31 mouse cellular contexts compared by ENCODE assay signal in genomic region chr2:44124683-44125082, GRCm38 (mm10).
DNase-seq lines count a peak whose midpoint lies in the region; ATAC-seq and TF ChIP-seq lines count a peak whose summit lies in the region.
"Had no signal": no experiment of that assay in that cellular context is flagged by ENCODE, and none has a peak within 500 bp of the region (broad histone marks: within the 10 kb centered on the region; RNA-seq: fewer than 3 reads in every experiment).

No protein-coding gene starts in this region.

- H3K27ac ChIP-seq in lung, embryonic 14.5 days (ENCODE audit: low read depth) = peak overlapping the region; percentile 90
- H3K27ac ChIP-seq: embryonic facial prominence, embryonic 13.5 days; heart, adult 2 months; hindbrain, embryonic 14.5 days; kidney, postnatal 0 days; macrophage; midbrain, embryonic 10.5 days; midbrain, embryonic 15.5 days; neural tube, embryonic 15.5 days; stomach, embryonic 15.5 days had no signal

- no peak overlapping the region for H3K4me2 ChIP-seq in lung, embryonic 14.5 days
- H3K4me2 ChIP-seq: embryonic facial prominence, embryonic 13.5 days; heart, embryonic 12.5 days; hindbrain, embryonic 14.5 days; midbrain, embryonic 15.5 days; neural tube, embryonic 15.5 days; stomach, embryonic 15.5 days had no signal

- peaks cover 9% of the 10 kb centered on the region; the same call in 1 of the 2 replicates for H3K4me1 ChIP-seq in lung, embryonic 14.5 days (ENCODE audit: insufficient read depth)
- no peaks in the 10 kb centered on the region for H3K4me1 ChIP-seq in lung, adult 2 months (ENCODE audit: control insufficient read depth, insufficient read depth, low read length)
- H3K4me1 ChIP-seq: heart, embryonic 12.5 days; midbrain, embryonic 10.5 days; midbrain, embryonic 15.5 days; neural tube, embryonic 15.5 days; stomach, embryonic 15.5 days had no signal

- no peaks in the 10 kb centered on the region for H3K36me3 ChIP-seq in lung, embryonic 14.5 days (ENCODE audit: insufficient read depth)
- H3K36me3 ChIP-seq: embryonic facial prominence, embryonic 13.5 days; heart, embryonic 12.5 days; midbrain, embryonic 10.5 days; midbrain, embryonic 15.5 days; neural tube, embryonic 15.5 days; stomach, embryonic 15.5 days had no signal

- TF ChIP-seq POLR2A in lung, adult 2 months (IDR thresholded peaks at IDR 0.05; ENCODE audit: borderline replicate concordance, extremely low read depth, low read depth, low read length) = no peak

- intact Hi-C loops in left cerebral cortex, postnatal 36 days (cut with DNase I) = no loop called here

- peak; percentile 15 for DNase-seq in embryo, embryonic 11 days
- no peak for DNase-seq in embryo, embryonic 9.5 days (ENCODE audit: extremely low spot score)
- no peak for DNase-seq in lung, embryonic 14.5 days
- no peak for DNase-seq in lung, adult 2 months
- peak; percentile 41 for DNase-seq in hindlimb bud, embryonic 11.5 days (ENCODE audit: extremely low spot score, low read depth, low spot score)
- peak; percentile 13 for DNase-seq in mesoderm, embryonic 11.5 days (ENCODE audit: low read depth, low spot score)
- no peak for DNase-seq in left cerebral cortex, postnatal 36 days (ENCODE audit: low spot score in 2 of 2)
- DNase-seq: adrenal gland, adult 2 months; adrenal gland, postnatal 36 days; cerebellum, adult 18-20 months; cerebellum, postnatal 10 days; heart, adult 2 months; heart, postnatal 4 days; kidney, adult 18-20 months; layer of hippocampus, adult 9-11 months; retina, postnatal 1 day; right cerebral cortex, postnatal 14 days; thymus, postnatal 14 days had no signal

- TF ChIP-seq CTCF in lung, embryonic 14.5 days (IDR thresholded peaks at IDR 0.05; ENCODE audit: low read depth) = no peak
- no peak for TF ChIP-seq CTCF in lung, adult 2 months (IDR thresholded peaks at IDR 0.05; ENCODE audit: insufficient read depth, low read length)

- peak; percentile 22; the same call in 1 of the 2 replicates for ATAC-seq in lung, embryonic 14.5 days (ENCODE audit: insufficient read depth)
- ATAC-seq: activated CD4-positive, CD25-positive, alpha-beta regulatory T cell, adult 4 months; forebrain, embryonic 16.5 days; inflammation-experienced regulatory T-cells, adult 6 months; midbrain, embryonic 15.5 days had no signal

- no peaks in the 10 kb centered on the region for H3K27me3 ChIP-seq in lung, embryonic 14.5 days (ENCODE audit: insufficient read depth, low read length)
- H3K27me3 ChIP-seq: CH12.LX; embryonic facial prominence, embryonic 13.5 days; heart, embryonic 12.5 days; midbrain, embryonic 15.5 days; neural tube, embryonic 15.5 days; stomach, embryonic 15.5 days had no signal

- 45% methylated on average over 3 of the region's 3 CpGs for WGBS in lung, embryonic 14.5 days
- 77% methylated on average over 3 of the region's 3 CpGs for WGBS in lung, adult 2 months

- H3K9ac ChIP-seq in lung, embryonic 14.5 days = no peak overlapping the region
- H3K9ac ChIP-seq: embryonic facial prominence, embryonic 13.5 days; heart, embryonic 12.5 days; hindbrain, embryonic 14.5 days; midbrain, embryonic 15.5 days; neural tube, embryonic 15.5 days; stomach, embryonic 15.5 days had no signal

- no peak overlapping the region for H3K4me3 ChIP-seq in lung, embryonic 14.5 days (ENCODE audit: low read depth, low read length)
- no peak overlapping the region for H3K4me3 ChIP-seq in lung, adult 2 months (replicated peaks; ENCODE audit: extremely low read depth, low read depth, low read length)
- H3K4me3 ChIP-seq: embryonic facial prominence, embryonic 13.5 days; heart, adult 2 months; heart, embryonic 12.5 days; midbrain, embryonic 10.5 days; midbrain, embryonic 15.5 days; neural tube, embryonic 15.5 days; stomach, embryonic 15.5 days had no signal

- no peaks in the 10 kb centered on the region for H3K9me3 ChIP-seq in lung, embryonic 14.5 days (ENCODE audit: low read depth, low read length)
- H3K9me3 ChIP-seq: embryonic facial prominence, embryonic 13.5 days; heart, embryonic 12.5 days; midbrain, embryonic 10.5 days; midbrain, embryonic 15.5 days; neural tube, embryonic 15.5 days; stomach, embryonic 15.5 days had no signal

Comparison
In these comparisons a context has a peak if more than half of its experiments do, and no peak if none do; other contexts are left out.
1. DNase-seq: peak in embryo, embryonic 11 days (single experiment), hindlimb bud, embryonic 11.5 days (single experiment) and mesoderm, embryonic 11.5 days (single experiment); none in embryo, embryonic 9.5 days (single experiment), lung, embryonic 14.5 days (single experiment), lung, adult 2 months (single experiment) and left cerebral cortex, postnatal 36 days (0 of 2).